Mouse (Mus musculus): ENCODE measurements around the gene Rpl21. TPM values are rescaled to one million over a fixed set of nuclear protein-coding genes. Genes with fewer than 3 reads are reported as not detected.

The Rpl21 gene
- polyA plus RNA-seq, 1 experiment = 59.1 TPM

- Histone ChIP-seq H3K27ac (ENCODE audit: insufficient read depth, low read length) (peak overlapping the region; percentile 34; the same call in 1 of the 2 replicates), H3K4me3 (ENCODE audit: extremely low read depth, insufficient read depth, insufficient read length) (peak overlapping the region; percentile 20; the same call in 1 of the 2 replicates), H3K4me1 (ENCODE audit: control insufficient read depth, insufficient read depth, insufficient read length) (peaks cover 23% of the 10 kb centered on the region), H3K36me3 (ENCODE audit: control insufficient read depth, insufficient read depth, low read length) (no peaks in the 10 kb centered on the region), H3K27me3 (ENCODE audit: control insufficient read depth, insufficient read depth, low read length) (no peaks in the 10 kb centered on the region)
- DNase-seq (ENCODE audit: low read depth in 1 of 2, low spot score in 2 of 2) = no peak
- 39% methylated on average over 7 of the region's 7 CpGs for WGBS
- TF ChIP-seq CTCF (IDR thresholded peaks at IDR 0.05; ENCODE audit: extremely low read depth, insufficient read depth, insufficient read length, insufficient replicate concordance) (no peak), POLR2A (IDR thresholded peaks at IDR 0.05; ENCODE audit: low read depth, low read length) (no peak)
Observed at GRCm38 (mm10) chr5:146792140-146792791, 40.4 kb upstream of the Rpl21 start.

- no peak for DNase-seq (ENCODE audit: low read depth in 1 of 2, low spot score in 2 of 2)
- H3K4me1 ChIP-seq (ENCODE audit: control insufficient read depth, insufficient read depth, insufficient read length) = peaks cover 25% of the 10 kb centered on the region
- H3K36me3 ChIP-seq (ENCODE audit: control insufficient read depth, insufficient read depth, low read length) = no peaks in the 10 kb centered on the region
- H3K27me3 ChIP-seq (ENCODE audit: control insufficient read depth, insufficient read depth, low read length) = no peaks in the 10 kb centered on the region
- TF ChIP-seq CTCF (IDR thresholded peaks at IDR 0.05; ENCODE audit: extremely low read depth, insufficient read depth, insufficient read length, insufficient replicate concordance) = no peak
- TF ChIP-seq POLR2A (IDR thresholded peaks at IDR 0.05; ENCODE audit: low read depth, low read length) = no peak
- WGBS = 1% methylated on average over 18 of the region's 18 CpGs
- peak overlapping the region; percentile 80 for H3K4me3 ChIP-seq (ENCODE audit: extremely low read depth, insufficient read depth, insufficient read length)
- peak overlapping the region; percentile 89 for H3K27ac ChIP-seq (ENCODE audit: insufficient read depth, low read length)
Observed at GRCm38 (mm10) chr5:146793630-146794083, 39.0 kb upstream of the Rpl21 start.

- peak in 1 of 2 experiments; percentile 43 for DNase-seq (ENCODE audit: low read depth in 1 of 2, low spot score in 2 of 2)
- TF ChIP-seq POLR2A (IDR thresholded peaks at IDR 0.05; ENCODE audit: low read depth, low read length) = peak; percentile 39
- no peak for TF ChIP-seq CTCF (IDR thresholded peaks at IDR 0.05; ENCODE audit: extremely low read depth, insufficient read depth, insufficient read length, insufficient replicate concordance)
- 1% methylated on average over 69 of the region's 83 CpGs for WGBS
Observed at GRCm38 (mm10) chr5:146794084-146794852, 38.4 kb upstream of the Rpl21 start.

GRCm38 (mm10) chr5:146794853-146795252 lies 37.8 kb upstream of the Rpl21 start, which contains the start of gene Usp12:
Gene Usp12 (minus strand): TSS chr5:146795006.
- H3K27ac ChIP-seq (ENCODE audit: insufficient read depth, low read length) = peak within 1 kb of the TSS; percentile 89
- 2% methylated on average over 35 of the region's 51 CpGs for WGBS
- no peak for TF ChIP-seq POLR2A (IDR thresholded peaks at IDR 0.05; ENCODE audit: low read depth, low read length)
- no peak for TF ChIP-seq CTCF (IDR thresholded peaks at IDR 0.05; ENCODE audit: extremely low read depth, insufficient read depth, insufficient read length, insufficient replicate concordance)
- peak; percentile 90 to 97 for DNase-seq (ENCODE audit: low read depth in 1 of 2, low spot score in 2 of 2)
- H3K36me3 ChIP-seq (ENCODE audit: control insufficient read depth, insufficient read depth, low read length) = no peaks in the 10 kb centered on the region
- peak within 1 kb of the TSS; percentile 80 for H3K4me3 ChIP-seq (ENCODE audit: extremely low read depth, insufficient read depth, insufficient read length)
- peaks cover 25% of the 10 kb centered on the region for H3K4me1 ChIP-seq (ENCODE audit: control insufficient read depth, insufficient read depth, insufficient read length)
- H3K27me3 ChIP-seq (ENCODE audit: control insufficient read depth, insufficient read depth, low read length) = no peaks in the 10 kb centered on the region

More at GRCm38 (mm10) chr5:146794084-146794852, 38.4 kb upstream of the Rpl21 start:
- Histone ChIP-seq H3K36me3 (ENCODE audit: control insufficient read depth, insufficient read depth, low read length) (no peaks in the 10 kb centered on the region), H3K4me3 (ENCODE audit: extremely low read depth, insufficient read depth, insufficient read length) (peak overlapping the region; percentile 80), H3K27ac (ENCODE audit: insufficient read depth, low read length) (peak overlapping the region; percentile 89), H3K27me3 (ENCODE audit: control insufficient read depth, insufficient read depth, low read length) (no peaks in the 10 kb centered on the region), H3K4me1 (ENCODE audit: control insufficient read depth, insufficient read depth, insufficient read length) (peaks cover 25% of the 10 kb centered on the region)

GRCm38 (mm10) chr5:146795728-146796127 lies 37.0 kb upstream of the Rpl21 start:
- Histone ChIP-seq H3K27me3 (ENCODE audit: control insufficient read depth, insufficient read depth, low read length) (no peaks in the 10 kb centered on the region), H3K4me1 (ENCODE audit: control insufficient read depth, insufficient read depth, insufficient read length) (peaks cover 24% of the 10 kb centered on the region)

GRCm38 (mm10) chr5:146798031-146798430 lies 34.7 kb upstream of the Rpl21 start:
- peaks cover 4% of the 10 kb centered on the region for H3K4me1 ChIP-seq (ENCODE audit: control insufficient read depth, insufficient read depth, insufficient read length)
- H3K4me3 ChIP-seq (ENCODE audit: extremely low read depth, insufficient read depth, insufficient read length) = no peak overlapping the region
- H3K27me3 ChIP-seq (ENCODE audit: control insufficient read depth, insufficient read depth, low read length) = no peaks in the 10 kb centered on the region
- no peak for DNase-seq (ENCODE audit: low read depth in 1 of 2, low spot score in 2 of 2)
- 61% methylated on average over 9 of the region's 9 CpGs for WGBS
- TF ChIP-seq CTCF (IDR thresholded peaks at IDR 0.05; ENCODE audit: extremely low read depth, insufficient read depth, insufficient read length, insufficient replicate concordance) = no peak
- no peak for TF ChIP-seq POLR2A (IDR thresholded peaks at IDR 0.05; ENCODE audit: low read depth, low read length)
- H3K36me3 ChIP-seq (ENCODE audit: control insufficient read depth, insufficient read depth, low read length) = no peaks in the 10 kb centered on the region
- peak overlapping the region; percentile 26; the same call in 1 of the 2 replicates for H3K27ac ChIP-seq (ENCODE audit: insufficient read depth, low read length)

More at GRCm38 (mm10) chr5:146795728-146796127, 37.0 kb upstream of the Rpl21 start:
- Histone ChIP-seq H3K36me3 (ENCODE audit: control insufficient read depth, insufficient read depth, low read length) (no peaks in the 10 kb centered on the region), H3K27ac (ENCODE audit: insufficient read depth, low read length) (no peak overlapping the region), H3K4me3 (ENCODE audit: extremely low read depth, insufficient read depth, insufficient read length) (no peak overlapping the region)
- 93% methylated on average over 13 of the region's 13 CpGs for WGBS
- TF ChIP-seq CTCF (IDR thresholded peaks at IDR 0.05; ENCODE audit: extremely low read depth, insufficient read depth, insufficient read length, insufficient replicate concordance) (no peak), POLR2A (IDR thresholded peaks at IDR 0.05; ENCODE audit: low read depth, low read length) (no peak)
- DNase-seq (ENCODE audit: low read depth in 1 of 2, low spot score in 2 of 2) = no peak

Measured in spleen, adult 2 months (tissue).